Mouse (Mus musculus): ENCODE measurements at regions not wholly inside any gene's neighbourhood (a gene's known extent, or its start where the extent isn't known, plus 50 kb on each side); places are given as distances from the start of the nearest gene placed in this dataset.

DNA sequence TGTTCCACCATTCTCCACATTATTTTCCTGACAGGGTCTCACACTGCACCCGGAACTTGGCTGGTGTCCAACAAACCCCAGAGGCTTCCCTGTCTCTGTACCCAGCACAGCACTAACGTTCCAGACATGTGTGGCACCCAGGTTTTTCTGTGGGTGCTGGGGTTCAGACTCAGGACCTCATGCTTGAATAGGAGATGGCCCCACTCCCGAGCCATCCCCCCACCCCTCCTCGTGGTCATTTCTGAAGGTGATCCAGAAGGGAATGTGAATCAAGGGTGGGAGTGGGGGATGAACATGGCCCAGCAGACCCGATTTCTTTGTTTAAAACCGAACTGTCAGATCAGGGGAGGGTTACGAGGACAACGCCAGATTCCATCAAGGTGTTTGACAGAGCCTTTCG, 245.6 kb downstream of the Tbc1d1 start:
- ATAC-seq (replicated peaks; ENCODE audit: low FRiP score, poor library complexity, severe bottlenecking): no peak

DNA sequence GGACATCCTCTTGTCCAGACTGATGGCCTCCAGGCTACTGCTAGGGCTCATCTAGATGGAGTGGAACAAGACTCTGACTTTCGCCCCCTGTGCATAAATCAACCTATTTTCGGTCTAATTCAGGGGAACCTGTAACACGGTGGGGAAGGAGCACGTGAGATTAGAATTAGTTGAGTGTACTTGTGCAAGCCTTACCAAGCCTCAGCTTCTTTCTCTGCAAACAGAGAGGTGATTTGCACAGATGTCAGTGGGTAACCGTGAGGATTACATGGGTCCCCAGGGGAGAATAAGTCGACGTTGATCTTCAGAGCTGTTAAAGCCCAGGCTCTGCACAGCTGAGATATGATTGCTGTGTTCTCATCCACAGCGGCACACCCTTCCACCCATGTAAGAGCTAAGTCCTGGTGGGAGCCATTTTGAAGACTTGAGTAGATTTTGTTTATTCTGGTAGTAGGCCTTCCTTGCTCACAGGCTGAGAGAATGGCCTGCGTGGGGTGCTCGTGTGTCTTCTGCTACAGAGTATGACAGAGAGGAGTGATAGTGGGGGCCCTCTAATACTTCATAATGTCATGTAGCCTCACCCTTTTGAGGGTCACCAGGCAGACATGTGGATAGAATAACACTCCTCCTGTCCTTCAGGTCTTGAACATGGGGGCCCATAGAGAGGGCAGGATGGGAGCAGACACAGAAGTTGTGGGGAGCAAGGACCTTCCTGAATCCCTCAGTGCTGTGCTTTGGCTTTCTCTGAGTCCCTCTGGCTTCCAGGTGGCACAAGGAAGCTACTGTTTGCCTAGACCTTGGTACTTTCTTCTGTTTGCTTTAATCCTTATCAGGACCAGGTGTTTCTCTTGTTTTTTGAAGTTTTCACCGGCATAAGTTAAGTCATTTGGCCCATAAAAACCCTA, 247.2 kb downstream of the Tbc1d1 start:
- ATAC-seq (replicated peaks; ENCODE audit: low FRiP score, poor library complexity, severe bottlenecking): no peak

DNA sequence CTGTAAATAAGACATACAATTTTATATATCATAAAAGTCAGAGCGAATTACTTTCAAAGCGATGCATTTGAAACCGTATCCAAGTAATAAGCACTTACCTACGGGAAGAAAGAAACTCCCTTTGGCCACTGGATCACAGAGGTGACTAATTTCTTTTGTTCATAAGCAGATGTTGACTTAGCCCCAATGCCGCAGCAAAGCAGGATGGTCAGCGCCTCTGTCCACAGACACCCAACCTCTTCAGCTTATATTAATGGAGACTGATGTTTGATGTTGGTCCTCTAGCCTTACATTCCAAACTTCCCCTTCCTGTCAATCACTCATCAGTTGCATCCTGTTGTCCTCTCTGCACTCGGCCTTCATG, 247.9 kb downstream of the Tbc1d1 start:
- no peak for ATAC-seq (replicated peaks; ENCODE audit: low FRiP score, poor library complexity, severe bottlenecking)

DNA sequence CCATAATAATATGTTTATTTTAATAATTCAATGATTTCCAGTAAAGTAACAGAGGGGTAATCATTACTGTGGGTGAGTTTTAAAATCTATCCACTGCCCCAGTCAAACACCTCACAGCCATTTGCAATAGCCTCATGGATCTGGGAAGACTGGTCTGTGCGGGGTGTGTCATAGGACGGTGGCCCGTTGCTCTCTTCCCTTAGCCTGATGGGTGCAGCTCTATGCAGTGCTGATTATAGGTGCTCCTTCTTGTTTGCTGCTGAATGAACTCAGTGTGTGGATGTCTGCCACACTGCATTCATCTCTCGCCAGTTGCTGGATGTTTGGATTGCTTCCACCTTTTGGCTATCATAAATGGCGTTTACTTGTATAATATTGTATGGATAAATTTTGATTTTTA, 248.4 kb downstream of the Tbc1d1 start:
- no peak for ATAC-seq (replicated peaks; ENCODE audit: low FRiP score, poor library complexity, severe bottlenecking)

DNA sequence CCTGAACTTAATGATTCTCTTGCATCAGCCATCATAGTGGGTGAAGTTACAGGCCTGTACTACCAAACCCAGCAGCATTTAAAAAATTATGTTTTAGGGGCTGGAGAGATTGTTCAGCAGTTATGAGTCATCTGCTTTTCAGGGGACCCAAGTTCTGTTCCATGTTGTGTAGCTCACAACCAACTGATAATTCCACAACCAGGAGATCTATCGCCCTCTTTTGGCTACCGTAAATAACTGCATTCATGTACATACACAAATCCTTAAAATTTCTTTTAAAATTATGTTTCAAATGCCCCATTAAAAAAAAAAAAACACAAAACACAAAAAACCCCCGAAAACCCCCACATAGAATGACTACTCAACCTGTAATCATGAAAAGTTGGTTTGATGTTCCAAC, 252.8 kb downstream of the Tbc1d1 start:
- 0 out of 2 replicates have a peak, but pooled peaks have one; percentile 61 for ATAC-seq (replicated peaks; ENCODE audit: low FRiP score, poor library complexity, severe bottlenecking)

DNA sequence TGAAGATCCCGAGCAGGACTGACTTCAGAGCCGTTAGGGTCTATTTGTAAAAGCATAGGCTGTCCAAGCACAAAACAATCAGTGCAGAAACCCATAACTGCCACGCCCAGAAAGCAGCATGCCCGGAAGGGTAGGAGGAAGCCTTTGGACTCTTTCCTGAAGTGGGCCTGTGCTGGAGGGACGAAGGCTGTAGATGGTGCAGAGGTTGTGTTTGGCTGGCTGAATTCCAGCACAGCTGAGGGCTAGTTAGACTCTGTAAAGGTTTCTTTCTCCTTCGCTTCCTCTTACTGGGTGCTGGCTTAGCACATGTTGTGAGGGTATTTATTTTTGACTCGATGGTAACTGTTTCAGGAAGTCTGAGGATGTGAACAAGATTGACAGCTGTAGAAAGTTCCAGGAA, 254.5 kb downstream of the Tbc1d1 start:
- ATAC-seq (replicated peaks; ENCODE audit: low FRiP score, poor library complexity, severe bottlenecking): no peak

DNA sequence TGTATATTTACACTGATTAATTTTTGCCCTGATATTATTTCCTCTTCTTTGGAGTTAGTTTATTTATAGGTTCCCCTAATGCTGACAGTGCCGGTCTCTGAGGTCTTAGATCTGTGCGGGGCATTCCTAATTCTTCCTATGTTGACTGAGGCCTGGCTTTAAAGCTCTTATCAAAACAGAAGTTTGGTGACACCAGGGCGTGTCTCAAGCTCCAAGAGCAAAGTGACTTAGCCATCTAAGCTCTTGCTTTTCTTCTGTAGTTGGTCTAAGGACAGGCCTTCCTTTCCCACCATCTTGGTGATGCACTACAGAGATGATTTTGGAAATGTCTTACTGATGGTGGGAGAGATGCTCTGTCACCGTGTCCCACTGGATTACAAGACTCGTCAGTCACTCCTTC, 258.4 kb downstream of the Tbc1d1 start:
- ATAC-seq (replicated peaks; ENCODE audit: low FRiP score, poor library complexity, severe bottlenecking): peak; percentile 79

DNA sequence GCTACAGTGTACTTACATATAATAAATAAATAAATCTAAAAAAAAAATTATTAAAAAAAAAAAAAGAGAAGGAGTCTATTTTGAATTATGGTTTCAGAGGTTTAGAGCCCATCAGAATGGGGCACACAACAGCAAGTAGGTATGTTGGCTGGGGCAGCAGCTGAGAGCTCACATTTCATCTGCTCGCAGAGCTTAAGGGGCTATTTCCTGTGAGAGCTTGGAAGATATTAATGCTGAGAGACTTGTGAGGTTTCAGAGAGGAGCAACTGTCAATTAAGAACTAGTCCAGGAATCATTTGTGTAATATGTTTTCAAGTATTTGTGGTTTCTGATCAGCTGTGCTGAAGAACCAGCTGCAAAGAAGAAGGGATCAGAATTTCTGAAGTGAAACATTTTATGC, 263.3 kb downstream of the Tbc1d1 start:
- no peak for ATAC-seq (replicated peaks; ENCODE audit: low FRiP score, poor library complexity, severe bottlenecking)

DNA sequence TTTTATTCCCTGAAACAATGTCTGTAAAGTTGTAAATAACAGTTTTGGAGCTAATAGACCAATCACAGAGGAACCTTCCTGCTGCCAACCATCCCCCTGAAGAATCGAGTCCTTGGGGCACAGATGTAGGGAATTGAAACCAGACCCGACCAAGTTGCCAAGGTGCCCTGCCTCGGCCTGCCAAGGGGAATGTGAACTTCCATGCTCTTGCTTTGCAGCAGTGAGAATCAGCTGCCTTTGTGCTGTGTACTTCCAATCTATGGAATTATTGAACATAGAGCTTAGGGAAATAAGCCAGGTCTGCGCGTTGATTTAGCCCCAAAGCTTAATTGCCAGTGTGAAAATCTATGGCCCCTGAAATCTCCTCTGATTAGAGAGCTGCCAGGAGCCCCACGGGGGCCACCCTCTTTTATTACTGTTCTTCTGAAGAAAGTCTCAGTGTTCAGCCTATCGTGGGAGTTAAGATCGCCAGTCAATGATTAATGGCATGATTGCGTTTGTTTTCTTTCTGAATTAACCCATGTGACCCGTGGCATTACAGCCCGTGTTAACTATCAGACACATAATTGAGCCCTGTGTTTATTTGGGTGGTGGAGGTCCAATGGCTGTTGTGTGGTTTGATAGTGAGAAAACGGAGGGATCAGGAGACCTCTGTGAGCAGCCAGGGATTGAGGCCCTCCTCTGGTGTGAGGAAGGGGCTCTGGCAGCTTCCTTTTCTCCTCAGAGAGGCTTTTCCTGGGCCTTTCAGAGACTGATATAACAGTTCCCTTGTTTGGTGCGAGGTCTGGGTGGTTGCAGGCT, 266.9 kb downstream of the Tbc1d1 start:
- ATAC-seq (replicated peaks; ENCODE audit: low FRiP score, poor library complexity, severe bottlenecking): no peak

DNA sequence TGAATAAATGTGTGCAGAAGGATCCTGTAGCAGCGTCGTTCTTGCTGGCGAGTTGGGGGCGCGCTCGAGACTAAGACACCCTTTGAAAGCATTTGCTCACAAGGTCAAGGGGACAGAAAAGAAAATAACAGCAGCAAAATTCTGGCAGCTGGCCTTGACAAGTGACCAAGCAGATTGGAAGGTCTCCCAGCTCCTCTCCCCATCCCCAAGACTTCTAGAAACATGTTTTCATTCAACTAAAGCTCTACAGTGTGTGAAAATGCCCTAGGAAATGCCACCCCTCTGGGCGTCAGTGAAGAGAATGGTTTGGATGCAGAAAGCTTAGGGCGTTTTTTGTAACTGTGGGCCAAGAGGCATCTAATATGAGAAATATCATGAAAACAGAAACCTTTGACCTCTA, 272.7 kb downstream of the Tbc1d1 start:
- no peak for ATAC-seq (replicated peaks; ENCODE audit: low FRiP score, poor library complexity, severe bottlenecking)

DNA sequence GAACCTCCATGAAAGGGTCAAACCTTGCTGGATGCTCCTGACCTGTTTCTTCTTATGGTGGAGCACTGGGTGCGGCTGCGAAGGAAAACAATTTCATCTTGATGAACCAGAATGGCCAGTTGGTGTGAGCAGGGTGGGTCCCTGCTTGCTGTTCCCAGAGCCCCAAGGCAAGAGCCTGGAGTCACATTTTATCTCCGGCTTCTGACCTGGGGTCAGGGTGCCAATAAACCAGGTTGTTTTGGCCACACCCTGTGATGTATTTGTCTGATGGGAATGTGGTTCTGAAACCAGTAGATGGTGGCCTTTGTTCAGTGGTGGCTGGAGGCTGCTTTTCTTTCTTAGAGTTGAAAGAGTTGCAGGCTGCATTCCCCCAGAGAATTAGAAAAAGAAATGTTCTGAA, 274.4 kb downstream of the Tbc1d1 start:
- no peak for ATAC-seq (replicated peaks; ENCODE audit: low FRiP score, poor library complexity, severe bottlenecking)

DNA sequence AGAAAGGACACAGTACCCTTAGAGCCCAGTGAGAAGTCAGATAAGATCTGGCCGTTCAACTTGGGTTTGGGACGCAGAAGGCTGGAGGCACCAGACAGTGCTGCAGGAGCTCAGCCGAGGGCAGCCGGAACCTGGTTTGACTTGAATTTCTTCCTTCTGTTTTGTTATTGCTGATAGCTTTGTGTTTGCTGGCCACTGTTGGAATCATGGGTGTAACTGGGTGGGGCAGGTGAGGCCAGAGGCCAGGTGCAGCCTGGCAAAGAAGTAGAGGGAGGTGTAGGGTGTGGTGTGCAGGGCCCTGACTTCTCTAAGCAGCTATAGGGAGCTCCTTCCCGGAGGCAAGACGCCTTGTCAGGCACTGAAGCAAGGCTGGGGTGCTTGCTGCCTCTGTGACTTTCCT, 275.5 kb downstream of the Tbc1d1 start:
- no peak for ATAC-seq (replicated peaks; ENCODE audit: low FRiP score, poor library complexity, severe bottlenecking)

DNA sequence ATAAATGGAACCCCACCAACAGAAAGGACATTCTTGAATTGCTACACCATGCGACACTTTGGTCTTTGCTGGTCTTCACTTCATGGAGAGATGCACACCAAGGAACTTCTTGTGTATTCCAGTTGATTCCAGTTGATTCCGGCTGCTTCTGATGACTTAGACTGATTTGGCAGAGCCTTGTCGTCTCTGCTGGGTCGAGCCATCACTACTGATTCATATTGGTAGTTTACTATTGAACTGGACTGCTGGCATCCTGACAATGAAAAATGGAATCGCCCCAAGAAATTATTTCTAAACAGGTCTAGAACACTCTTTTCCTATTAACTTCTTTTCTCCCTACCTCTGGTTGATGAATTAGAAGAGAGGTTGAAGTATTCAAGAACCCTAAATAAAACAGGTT, 277.7 kb downstream of the Tbc1d1 start:
- ATAC-seq (replicated peaks; ENCODE audit: low FRiP score, poor library complexity, severe bottlenecking): no peak

DNA sequence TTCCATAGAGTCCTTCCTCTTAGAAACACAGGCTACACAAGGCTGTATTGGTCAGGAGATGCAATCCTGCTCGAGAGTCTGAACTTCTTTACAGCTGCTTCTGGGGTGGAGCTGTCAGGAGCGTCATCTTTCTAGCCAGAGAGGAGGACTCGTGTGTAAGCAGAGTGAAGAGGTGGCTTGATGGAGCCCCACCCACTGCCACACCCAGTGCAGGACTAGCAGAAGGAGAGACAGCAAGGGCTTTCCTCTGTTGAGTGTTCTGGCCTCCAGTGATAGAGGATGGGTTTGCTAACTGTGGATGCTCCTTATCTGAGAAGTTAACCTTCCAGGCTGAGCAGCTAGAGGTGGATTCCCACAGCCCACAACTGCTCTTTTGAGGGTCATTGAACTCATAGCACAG, 279.4 kb downstream of the Tbc1d1 start:
- peak; percentile 94 for ATAC-seq (replicated peaks; ENCODE audit: low FRiP score, poor library complexity, severe bottlenecking)

DNA sequence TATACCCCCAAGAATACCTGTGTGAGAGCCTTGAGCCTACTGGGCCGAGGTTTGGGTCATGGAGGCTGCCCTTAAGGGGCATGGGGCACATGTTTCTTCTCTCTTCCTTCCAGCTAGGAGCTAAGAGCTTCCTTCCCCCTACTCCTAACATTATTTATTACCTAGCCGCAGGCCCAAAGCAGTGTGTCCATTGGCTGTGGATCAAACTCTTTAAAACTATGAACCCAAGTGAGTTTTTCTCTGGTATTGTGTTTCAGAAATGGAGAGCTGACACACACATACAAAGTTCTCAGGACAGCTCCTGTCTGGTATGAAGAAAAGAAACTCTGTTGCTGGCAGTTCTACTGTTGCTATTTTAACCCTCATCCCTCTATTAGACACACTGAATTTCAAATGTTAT, 279.9 kb downstream of the Tbc1d1 start:
- no peak for ATAC-seq (replicated peaks; ENCODE audit: low FRiP score, poor library complexity, severe bottlenecking)

DNA sequence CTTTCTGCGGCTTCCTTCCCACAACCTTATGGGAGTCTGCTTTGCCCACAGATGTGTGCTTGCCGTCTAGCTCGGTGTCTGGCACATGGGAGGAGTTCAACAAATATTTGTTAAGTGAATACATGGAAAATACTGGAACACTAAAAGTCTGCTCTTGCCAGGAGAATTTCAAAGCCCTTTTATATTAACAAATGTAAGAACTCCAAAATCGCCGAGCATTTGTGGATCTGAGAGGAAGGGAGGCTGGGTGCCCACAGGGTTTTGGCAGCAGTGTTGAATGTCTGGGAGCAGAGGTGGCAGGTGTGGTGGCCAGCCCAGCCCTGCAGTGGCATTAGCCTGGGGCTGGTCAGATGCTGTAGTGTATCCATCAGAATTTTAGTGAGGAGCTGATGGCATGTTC, 281.6 kb downstream of the Tbc1d1 start:
- no peak for ATAC-seq (replicated peaks; ENCODE audit: low FRiP score, poor library complexity, severe bottlenecking)

DNA sequence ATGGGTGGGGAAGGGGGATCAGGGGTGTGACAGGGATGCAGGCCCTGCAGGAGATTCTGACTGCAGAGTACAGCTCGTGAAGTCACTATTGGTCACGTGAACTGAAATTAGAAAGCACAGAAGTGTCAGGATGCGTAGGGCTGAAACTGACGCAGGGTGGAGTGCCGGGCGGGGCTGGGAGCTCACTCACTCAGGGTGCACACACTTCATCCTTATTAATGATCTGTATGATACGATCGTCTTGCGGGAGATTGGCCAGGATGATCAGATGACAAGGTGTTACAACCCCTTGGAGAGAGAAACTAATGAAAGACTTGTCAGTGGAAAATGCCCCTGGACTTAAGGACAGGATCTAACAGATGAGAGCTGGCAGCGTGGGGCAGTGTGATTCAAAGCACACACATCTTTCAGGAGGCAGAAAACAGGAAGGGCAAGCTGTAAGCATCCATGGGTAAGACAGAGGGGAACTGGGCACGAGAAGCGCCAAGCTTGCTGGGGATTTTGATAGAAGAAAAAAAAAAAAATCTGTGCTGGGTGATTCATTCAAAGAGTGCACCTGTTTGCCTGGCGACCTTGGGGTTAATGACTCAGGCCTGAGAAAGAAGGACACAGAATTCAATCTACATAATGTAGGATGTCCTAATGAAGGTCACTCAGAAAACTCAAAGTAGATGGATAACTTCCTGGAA, 282.5 kb downstream of the Tbc1d1 start:
- peak; percentile 37; the same call in 1 of the 2 replicates for ATAC-seq (replicated peaks; ENCODE audit: low FRiP score, poor library complexity, severe bottlenecking)

DNA sequence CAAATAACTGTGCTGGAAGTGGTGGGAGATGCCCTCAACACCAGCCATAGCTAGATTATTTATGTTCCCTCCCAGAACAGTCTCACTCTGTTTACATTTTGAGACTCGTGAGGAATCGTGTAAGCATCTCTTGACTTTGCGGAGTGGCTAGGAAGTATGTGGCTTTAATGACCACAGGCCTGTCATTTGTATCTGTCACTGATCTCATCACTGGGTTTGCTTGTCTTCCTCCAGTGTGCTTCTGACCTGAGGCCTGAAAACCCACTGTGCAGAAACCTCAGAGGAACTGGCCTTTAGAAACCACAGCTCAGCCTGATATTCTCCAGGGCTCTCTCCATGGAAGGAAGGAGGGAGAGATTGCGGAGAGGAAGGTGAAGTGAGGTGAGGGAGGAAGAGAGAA, 291.7 kb downstream of the Tbc1d1 start:
- ATAC-seq (replicated peaks; ENCODE audit: low FRiP score, poor library complexity, severe bottlenecking): no peak

DNA sequence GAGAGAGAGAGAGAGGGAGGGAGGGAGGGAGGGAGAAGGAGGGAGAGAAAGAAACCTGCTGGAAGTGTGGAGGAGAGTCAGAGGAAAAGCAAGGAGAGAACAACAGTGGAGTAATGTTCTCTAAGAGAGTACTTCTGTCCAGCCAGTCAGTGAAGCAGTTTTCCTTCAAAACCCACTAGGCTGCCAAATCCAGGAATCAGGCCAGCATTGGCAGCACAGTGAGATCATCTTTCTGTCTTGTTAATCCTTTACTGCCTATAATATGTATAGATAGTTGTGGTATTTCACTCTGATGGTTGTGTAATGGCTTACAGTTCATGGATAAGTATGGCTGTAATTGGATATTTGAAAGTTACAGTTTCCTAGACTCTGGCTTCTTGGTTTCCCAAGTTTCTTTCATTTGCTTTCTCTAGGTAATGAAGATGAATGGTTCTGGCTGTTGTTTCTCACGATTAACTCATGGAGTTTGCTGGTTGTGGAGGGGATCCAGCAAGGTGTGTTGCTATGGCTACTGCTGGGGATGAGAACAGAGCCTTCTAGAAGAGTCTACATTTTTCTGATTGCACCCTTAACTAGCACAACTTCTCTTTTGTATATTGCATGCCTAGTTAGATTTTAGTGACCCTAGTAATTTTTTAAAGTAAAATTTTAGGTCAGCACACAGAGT, 296.7 kb downstream of the Tbc1d1 start:
- no peak for ATAC-seq (replicated peaks; ENCODE audit: low FRiP score, poor library complexity, severe bottlenecking)

DNA sequence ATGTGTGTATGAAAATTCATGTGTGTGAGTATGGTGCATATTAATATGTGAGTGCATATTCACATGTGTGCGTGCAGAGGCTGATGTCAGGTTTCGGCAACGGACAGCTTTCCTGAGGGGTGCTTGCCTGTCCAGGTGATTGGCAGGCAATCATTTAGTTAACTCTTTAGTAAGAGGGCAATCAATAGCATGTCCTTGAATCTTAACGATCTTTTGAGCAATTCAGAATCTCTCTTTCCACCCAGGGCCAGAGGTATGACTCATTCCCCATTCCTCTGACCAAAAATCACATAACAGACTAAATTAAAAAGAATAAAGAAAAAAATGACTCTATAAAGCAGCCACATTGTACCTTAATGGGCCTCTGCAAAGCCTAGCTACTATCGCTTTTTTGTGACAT, 303.7 kb downstream of the Tbc1d1 start:
- ATAC-seq (replicated peaks; ENCODE audit: low FRiP score, poor library complexity, severe bottlenecking): no peak

Data from erythroblast, adult 5-6 weeks (primary cell).